Mouse (Mus musculus) megakaryocyte, embryonic 14.5 days (primary cell): ENCODE measurements around the gene Agpat3. TPM values are rescaled to one million over a fixed set of nuclear protein-coding genes. Genes with fewer than 3 reads are reported as not detected.

Experiments
- H3K27me3 ChIP-seq: replicated peaks from 2 replicates; pipeline ENCODE3; 2012; ENCODE audit warnings: inconsistent platforms
- H3K36me3 ChIP-seq: replicated peaks from 2 replicates; pipeline ENCODE3; 2012; ENCODE audit warnings: low read length, inconsistent platforms, mixed read lengths
- H3K4me1 ChIP-seq: 2 replicates; pipeline ENCODE4 v1.6.1; 2012; ENCODE audit warnings: inconsistent platforms
- H3K4me3 ChIP-seq: replicated peaks from 2 replicates; pipeline ENCODE3; 2012; ENCODE audit warnings: moderate library complexity, mild to moderate bottlenecking, inconsistent platforms
- H3K9me3 ChIP-seq: 2 replicates; pipeline ENCODE4 v1.6.1; 2012; ENCODE audit warnings: inconsistent platforms
- FLI1 ChIP-seq: IDR thresholded peaks from 2 replicates; pipeline ENCODE4 v1.6.1; 2012; ENCODE audit warnings: low read length, inconsistent platforms, mixed read lengths
- GATA1 ChIP-seq: IDR thresholded peaks from 3 replicates; pipeline ENCODE4 v1.6.1; 2012; ENCODE audit warnings: mixed read lengths, low read length, inconsistent platforms, borderline replicate concordance
- polyA plus RNA-seq: library from polyadenylated mRNA; stranded (reverse); fragments of >175 nt; gene quantifications from 2 replicates; pipeline ENCODE4 v1.2.3, GENCODE M21; 2012; ENCODE audit warnings: low replicate concordance; ENCODE audit not compliant: insufficient read depth

Agpat3 gene
- polyA plus RNA-seq, 1 experiment, result 205 TPM

DNA sequence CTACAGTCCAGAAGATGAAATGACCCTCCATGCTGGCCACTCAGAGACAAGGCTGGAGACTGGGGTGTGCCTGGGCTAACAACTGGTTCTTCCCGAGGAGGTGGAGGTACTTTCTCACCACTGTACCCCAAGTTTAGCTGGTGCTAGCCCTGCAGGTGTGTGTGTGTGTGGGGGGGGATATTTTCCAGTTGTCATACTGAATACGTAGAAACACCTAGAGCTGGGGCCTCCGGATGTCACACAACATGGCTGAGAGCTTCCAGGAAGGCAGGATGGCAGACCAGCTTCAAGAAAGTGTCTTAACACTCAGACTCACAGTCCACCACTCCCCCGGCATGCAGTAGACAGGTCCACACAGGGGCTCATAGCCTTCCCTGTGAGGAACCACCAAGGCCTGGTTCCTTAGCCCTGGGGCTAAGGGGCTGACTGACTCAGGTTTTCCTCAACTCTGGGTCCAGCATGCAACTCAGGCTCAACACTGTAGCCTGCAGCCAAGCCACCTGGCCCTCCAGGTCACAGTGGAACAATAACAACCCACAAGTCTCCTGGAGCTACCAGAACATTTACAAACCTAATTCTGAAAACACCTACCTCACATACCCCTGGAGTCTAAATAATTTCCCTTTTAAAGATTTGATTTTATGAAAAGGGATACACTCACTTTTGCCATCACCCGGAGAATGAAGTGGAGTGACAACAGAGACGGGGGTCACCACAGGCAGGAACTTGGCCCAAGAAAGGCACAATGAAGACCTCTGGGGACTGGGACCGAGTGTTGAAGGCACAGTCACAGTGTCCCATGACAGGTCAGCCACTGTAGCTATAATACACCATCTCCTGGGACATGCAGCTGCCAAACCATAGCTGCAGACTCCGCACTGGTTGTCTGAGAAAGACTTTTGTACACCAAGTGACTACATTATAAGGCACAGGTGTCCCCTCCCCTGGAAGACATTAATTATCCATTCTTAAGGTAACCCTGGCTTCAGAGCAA is 53.3 kb downstream of the Agpat3 start:
- Histone ChIP-seq H3K4me3 (peak overlapping the region; percentile 88), H3K4me1 (peaks cover 94% of the 10 kb centered on the region), H3K27me3 (no peaks in the 10 kb centered on the region), H3K36me3 (peaks cover 65% of the 10 kb centered on the region), H3K9me3 (no peaks in the 10 kb centered on the region)
- no peak for TF ChIP-seq GATA1
- no peak for TF ChIP-seq FLI1

DNA sequence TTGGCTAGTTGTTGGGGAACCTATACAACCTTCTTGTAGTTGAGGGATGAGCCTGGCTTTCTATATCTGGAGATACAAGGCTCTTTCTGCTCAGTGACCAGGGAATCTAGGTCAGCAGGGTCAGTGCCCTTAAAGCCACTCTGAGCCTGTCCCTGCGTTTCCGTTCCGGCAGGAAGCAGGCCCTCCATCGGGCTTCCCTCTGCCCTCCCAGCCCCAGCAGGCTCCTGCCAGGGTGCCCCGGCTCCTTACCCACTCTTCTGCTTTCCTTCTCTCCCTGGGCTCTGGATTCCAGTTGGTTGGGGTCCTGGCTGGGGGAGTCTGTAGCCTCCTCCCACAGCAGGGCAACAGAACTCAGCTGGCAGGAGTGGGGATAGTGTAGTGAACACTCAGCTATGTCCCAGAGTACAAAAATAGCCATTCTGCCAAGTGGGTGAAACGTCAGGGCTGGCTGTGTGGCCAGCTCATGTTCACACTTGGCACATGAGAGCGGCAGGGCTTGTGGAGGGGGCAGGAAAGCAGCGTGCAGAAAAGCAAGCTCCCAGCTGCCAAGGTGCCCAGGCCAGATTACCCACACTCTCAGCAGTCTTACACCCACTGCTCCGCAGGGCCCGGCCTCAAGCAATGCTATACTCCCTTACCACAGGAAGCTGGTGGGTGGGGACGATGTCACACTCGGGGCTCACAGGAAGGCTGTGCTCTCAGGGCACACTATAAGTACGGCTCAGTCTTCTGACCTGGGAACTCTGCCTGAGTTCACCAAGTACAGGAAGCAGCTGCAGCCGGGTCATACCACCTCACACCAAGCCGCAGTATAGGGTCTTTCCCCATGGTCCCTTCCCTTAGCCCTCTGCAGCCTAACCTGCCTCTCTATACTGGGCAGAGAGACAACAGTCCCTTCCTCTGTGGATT is 54.5 kb downstream of the Agpat3 start:
- H3K4me3 ChIP-seq, result peak overlapping the region; percentile 88

DNA sequence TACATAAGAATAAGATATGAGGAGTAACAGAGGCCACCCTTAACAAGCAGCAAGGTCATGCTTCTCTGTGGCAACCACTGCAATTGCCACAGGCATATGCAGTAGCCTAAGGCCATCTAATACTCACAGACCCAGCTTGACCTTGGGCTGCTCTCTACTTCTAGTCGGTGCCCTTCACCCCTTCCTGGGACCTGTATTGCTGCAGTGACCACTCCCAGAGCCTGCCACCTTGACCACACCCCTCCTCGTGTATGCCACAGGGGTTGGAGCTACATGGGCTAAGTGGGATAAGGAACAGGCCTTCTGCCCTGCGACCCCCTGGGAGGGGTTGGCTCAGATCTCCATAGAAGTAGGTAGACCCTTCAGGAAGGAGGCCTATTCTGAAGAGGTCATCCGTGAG is 55.3 kb downstream of the Agpat3 start:
- Histone ChIP-seq H3K9me3 (no peaks in the 10 kb centered on the region), H3K4me1 (peaks cover 94% of the 10 kb centered on the region), H3K36me3 (peaks cover 74% of the 10 kb centered on the region), H3K27me3 (no peaks in the 10 kb centered on the region), H3K4me3 (peak overlapping the region; percentile 88)
- TF ChIP-seq GATA1 (no peak), FLI1 (no peak)

More for the DNA sequence above, 54.5 kb downstream of the Agpat3 start:
- TF ChIP-seq GATA1 (no peak), FLI1 (peak; percentile 52)
- H3K4me1 ChIP-seq, result peaks cover 94% of the 10 kb centered on the region
- H3K9me3 ChIP-seq, result no peaks in the 10 kb centered on the region
- H3K27me3 ChIP-seq, result no peaks in the 10 kb centered on the region
- peaks cover 72% of the 10 kb centered on the region for H3K36me3 ChIP-seq

DNA sequence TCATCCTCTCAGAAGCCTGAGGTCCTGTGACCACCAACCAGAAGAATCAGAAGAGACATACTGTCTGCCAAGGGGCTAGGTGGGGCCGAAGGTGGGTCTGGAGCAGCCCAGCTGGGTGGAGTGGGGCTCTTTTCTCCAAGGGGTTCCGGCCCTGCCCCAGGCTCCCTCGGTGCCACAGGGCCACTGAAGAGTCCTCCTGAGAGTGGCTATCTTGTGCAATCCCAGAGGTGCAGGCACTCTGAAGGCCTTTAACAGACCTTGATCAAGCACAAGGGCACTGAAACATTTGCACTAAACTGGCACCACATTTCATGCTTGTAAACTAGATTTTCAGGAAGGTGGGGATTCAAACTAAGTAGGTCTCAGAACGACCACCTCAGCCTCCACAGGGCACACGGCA is 55.9 kb downstream of the Agpat3 start:
- Histone ChIP-seq H3K36me3 (peaks cover 74% of the 10 kb centered on the region), H3K4me3 (peak overlapping the region; percentile 13), H3K4me1 (peaks cover 97% of the 10 kb centered on the region), H3K9me3 (no peaks in the 10 kb centered on the region), H3K27me3 (no peaks in the 10 kb centered on the region)
- TF ChIP-seq FLI1, result no peak

DNA sequence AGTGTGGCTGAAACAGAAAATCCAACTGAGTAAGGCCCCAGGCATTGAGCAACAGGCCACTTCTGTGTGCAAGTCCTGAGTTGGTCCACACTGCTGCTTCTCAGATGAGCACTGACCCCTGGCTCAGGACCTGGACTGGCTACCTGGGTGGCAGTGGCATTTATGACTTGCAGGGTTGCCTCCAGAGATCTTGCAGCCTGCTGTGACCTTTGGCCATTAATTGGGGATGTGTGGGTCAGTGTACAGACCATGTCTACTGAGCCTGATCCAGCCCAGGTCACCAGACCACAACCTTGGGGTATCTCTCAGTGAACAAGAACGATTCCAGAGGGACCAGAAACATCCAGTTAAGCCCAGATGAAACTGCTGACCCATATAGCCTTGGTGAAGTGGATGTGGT is 58.7 kb downstream of the Agpat3 start:
- Histone ChIP-seq H3K4me1 (peaks cover 100% of the 10 kb centered on the region), H3K27me3 (no peaks in the 10 kb centered on the region), H3K4me3 (no peak overlapping the region), H3K9me3 (no peaks in the 10 kb centered on the region), H3K36me3 (peaks cover 80% of the 10 kb centered on the region)
- TF ChIP-seq FLI1, result no peak
- no peak for TF ChIP-seq GATA1

DNA sequence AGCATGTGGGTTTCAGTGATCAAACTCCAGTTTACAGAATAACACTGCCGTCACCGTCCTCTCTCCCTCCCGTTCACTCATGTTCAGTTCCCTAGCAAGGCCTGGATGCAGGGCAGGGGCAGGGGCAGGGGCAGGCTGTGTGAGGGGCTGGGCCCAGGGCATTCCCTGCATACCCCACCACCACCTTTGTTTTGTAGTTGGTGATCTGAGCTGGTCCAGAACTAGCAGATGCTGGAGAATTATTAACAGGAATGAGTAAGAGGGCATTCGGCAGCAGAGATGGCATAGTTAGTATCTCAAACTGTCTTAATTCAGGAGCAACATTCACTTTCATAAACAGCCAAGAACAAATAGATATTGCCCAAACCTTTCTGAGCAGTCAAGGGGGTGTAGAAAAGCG is 59.9 kb downstream of the Agpat3 start:
- Histone ChIP-seq H3K4me3 (no peak overlapping the region), H3K4me1 (peaks cover 100% of the 10 kb centered on the region), H3K27me3 (no peaks in the 10 kb centered on the region), H3K36me3 (peaks cover 92% of the 10 kb centered on the region), H3K9me3 (no peaks in the 10 kb centered on the region)
- TF ChIP-seq FLI1 (no peak), GATA1 (no peak)

DNA sequence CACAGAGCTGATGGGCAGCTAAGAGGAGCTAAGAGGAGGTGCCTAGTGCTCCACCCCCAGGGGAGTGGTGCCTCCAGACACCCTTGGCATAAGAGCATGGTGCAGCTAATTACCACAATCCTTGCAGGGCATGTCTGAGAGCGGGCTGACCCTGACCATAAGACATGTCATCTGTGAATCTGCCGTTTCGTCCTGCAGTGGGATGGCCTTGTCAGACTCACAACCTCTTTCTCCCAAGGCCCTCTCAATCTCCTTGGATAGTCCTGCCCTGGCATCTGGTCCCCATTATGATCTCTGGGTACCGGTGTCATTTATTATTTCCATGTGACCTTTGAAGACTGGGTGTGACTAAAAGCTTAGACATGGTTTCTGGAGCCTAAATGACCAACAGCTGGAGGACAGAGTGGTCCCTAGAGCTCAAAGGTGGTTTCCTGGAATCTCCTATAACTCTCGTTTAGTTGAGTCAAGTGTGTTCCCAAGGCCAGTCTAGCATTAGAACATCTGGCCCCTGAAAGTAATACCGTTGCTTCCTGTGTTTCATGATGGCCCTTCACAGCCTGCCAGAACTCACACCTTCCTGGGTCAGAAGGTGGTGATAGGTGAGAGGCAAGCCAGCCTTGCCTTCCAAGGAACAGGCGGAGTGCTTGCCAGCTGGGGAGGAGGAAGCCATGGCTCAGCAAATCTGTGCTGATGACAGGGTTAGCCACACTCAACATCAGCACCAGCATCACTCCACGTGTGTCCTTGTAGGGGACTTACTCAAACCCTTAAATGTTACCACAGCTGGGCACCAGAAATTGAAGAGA is 61.4 kb downstream of the Agpat3 start:
- H3K4me1 ChIP-seq, result peaks cover 100% of the 10 kb centered on the region
- peaks cover 95% of the 10 kb centered on the region for H3K36me3 ChIP-seq
- H3K27me3 ChIP-seq, result no peaks in the 10 kb centered on the region
- H3K4me3 ChIP-seq, result peak overlapping the region; percentile 20
- no peaks in the 10 kb centered on the region for H3K9me3 ChIP-seq
- no peak for TF ChIP-seq FLI1
- no peak for TF ChIP-seq GATA1

DNA sequence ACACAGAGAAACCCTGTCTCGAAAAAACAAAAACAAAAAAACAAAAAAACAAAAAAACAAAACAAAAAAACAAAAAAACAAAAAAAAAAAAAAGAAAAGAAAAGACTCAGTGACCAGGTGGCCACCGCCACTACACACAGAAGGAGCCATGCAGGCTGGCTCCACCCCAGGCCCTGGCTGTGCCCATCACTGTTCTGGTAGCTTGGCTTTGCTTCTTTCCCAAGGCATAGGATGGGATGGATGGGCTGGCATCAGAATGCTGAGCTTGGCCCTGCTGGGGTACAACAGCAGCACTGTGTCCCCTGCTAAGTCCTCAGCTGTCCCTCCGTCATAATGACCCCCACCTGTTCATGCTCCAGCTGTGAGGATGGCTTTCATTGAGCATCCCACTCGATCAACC is 63.4 kb downstream of the Agpat3 start:
- H3K4me3 ChIP-seq, result peak overlapping the region; percentile 34
- TF ChIP-seq GATA1, result no peak
- no peak for TF ChIP-seq FLI1
- H3K4me1 ChIP-seq, result peaks cover 100% of the 10 kb centered on the region
- peaks cover 91% of the 10 kb centered on the region for H3K36me3 ChIP-seq
- no peaks in the 10 kb centered on the region for H3K9me3 ChIP-seq
- H3K27me3 ChIP-seq, result no peaks in the 10 kb centered on the region

DNA sequence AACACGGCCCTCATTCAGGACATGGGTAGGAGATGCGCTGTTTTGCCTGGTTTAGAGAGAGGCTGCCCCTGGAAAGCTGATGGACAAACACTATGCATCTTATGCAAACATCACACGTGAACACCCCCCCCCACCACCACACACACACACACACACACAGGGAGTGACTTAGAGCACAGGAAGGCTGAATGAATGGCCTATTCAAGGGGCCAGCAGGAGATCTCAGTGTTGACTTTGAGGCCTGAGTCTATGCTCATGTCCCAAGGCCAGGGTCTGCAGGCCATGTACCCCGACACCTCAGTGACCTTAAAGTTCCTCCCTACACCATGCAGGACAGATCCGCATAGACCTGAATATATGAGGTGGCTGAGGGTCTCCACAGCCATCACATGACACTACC is 64.2 kb downstream of the Agpat3 start:
- H3K36me3 ChIP-seq, result peaks cover 91% of the 10 kb centered on the region
- TF ChIP-seq FLI1 (no peak), GATA1 (no peak)
- peak overlapping the region; percentile 14 for H3K4me3 ChIP-seq
- peaks cover 100% of the 10 kb centered on the region for H3K4me1 ChIP-seq
- H3K27me3 ChIP-seq, result no peaks in the 10 kb centered on the region
- no peaks in the 10 kb centered on the region for H3K9me3 ChIP-seq
